Mouse (Mus musculus) liver, adult 10 weeks (tissue): ENCODE data around the gene Ddhd1. TPM values are rescaled to one million over a fixed set of nuclear protein-coding genes. Genes with fewer than 3 reads are reported as not detected.

Experiments used
- polyA plus RNA-seq: library from polyadenylated mRNA; stranded (reverse); fragments of 350-450 nt; fragmentation: Illumina TruSeq; extraction: RNeasy Lipid Tissue Mini Kit (QIAGEN cat#74804); gene quantifications from one replicate; pipeline ENCODE4 v1.2.3, GENCODE M21; 2014; ENCODE audit warnings: low read depth, low replicate concordance

The Ddhd1 gene
- polyA plus RNA-seq = 21.1 TPM

GRCm38 (mm10) chr14:45657641-45658611 is at the start of gene Ddhd1:
TSS of gene Ddhd1 (minus strand) at chr14:45658143.

Other genes with a start within 250 kb of the Ddhd1 start
- gene Fermt2, start 128.0 kb downstream of the Ddhd1 start, polyA plus RNA-seq = 171 TPM